ENCODE assay signal across 10 mouse cellular contexts in the genomic region with DNA sequence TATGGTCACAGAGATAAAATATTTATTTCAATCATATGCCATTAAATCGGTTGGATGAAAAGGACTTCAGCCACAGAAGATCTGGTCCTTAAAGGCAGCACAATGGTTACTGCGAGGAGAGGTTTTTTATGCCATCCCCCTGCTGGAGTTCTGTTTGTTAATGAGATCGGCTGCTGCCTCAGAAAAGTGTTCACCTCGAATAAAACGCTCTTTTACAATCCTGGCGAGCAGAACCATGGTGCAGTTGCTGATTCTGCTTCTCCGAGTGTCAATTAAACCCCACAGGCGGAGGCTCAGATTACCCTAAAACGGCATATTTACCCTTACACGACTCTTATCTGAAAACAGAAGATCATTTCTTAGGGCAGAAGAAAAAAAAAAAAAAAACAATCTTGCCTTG.
DNase-seq lines count a peak whose midpoint lies in the region; ATAC-seq and TF ChIP-seq lines count a peak whose summit lies in the region.
"Had no signal": no experiment of that assay in that cellular context is flagged by ENCODE, and none has a peak within 500 bp of the region (broad histone marks: within the 10 kb centered on the region; RNA-seq: fewer than 3 reads in every experiment).

No protein-coding gene starts in this region.

- H3K36me3 ChIP-seq in forebrain, embryonic 14.5 days (ENCODE audit: control insufficient read depth, insufficient read depth, low read length) = no peaks in the 10 kb centered on the region
- no peaks in the 10 kb centered on the region for H3K36me3 ChIP-seq in forebrain, embryonic 15.5 days
- no peaks in the 10 kb centered on the region for H3K36me3 ChIP-seq in lung, embryonic 15.5 days
- no peaks in the 10 kb centered on the region for H3K36me3 ChIP-seq in lung, postnatal 0 days (ENCODE audit: insufficient read depth, low read length)
- no peaks in the 10 kb centered on the region for H3K36me3 ChIP-seq in hindbrain, embryonic 16.5 days (ENCODE audit: control insufficient read depth, insufficient read depth, low read length)
- no peaks in the 10 kb centered on the region for H3K36me3 ChIP-seq in neural tube, embryonic 15.5 days

- H3K9me3 ChIP-seq in forebrain, embryonic 14.5 days (replicated peaks; ENCODE audit: control insufficient read depth, low read length) = no peaks in the 10 kb centered on the region
- no peaks in the 10 kb centered on the region for H3K9me3 ChIP-seq in forebrain, embryonic 15.5 days
- no peaks in the 10 kb centered on the region for H3K9me3 ChIP-seq in lung, embryonic 15.5 days
- no peaks in the 10 kb centered on the region for H3K9me3 ChIP-seq in lung, postnatal 0 days (ENCODE audit: low read length)
- peaks cover 3% of the 10 kb centered on the region; the same call in 1 of the 2 replicates for H3K9me3 ChIP-seq in hindbrain, embryonic 16.5 days (ENCODE audit: control insufficient read depth, low read length)
- H3K9me3 ChIP-seq in neural tube, embryonic 15.5 days (replicated peaks) = no peaks in the 10 kb centered on the region

- peak; percentile 56 for DNase-seq in forebrain, embryonic 14.5 days (ENCODE audit: low spot score)
- no peak for DNase-seq in lung, postnatal 0 days (ENCODE audit: low spot score)
- DNase-seq in cerebellum, adult 8-10 months = no peak
- DNase-seq: adrenal gland, postnatal 25 days; gastrocnemius, postnatal 10 days had no signal

- H3K27ac ChIP-seq in forebrain, embryonic 14.5 days (ENCODE audit: low read depth, low read length) = no peak overlapping the region
- no peak overlapping the region for H3K27ac ChIP-seq in forebrain, embryonic 15.5 days (replicated peaks)
- no peak overlapping the region for H3K27ac ChIP-seq in lung, embryonic 15.5 days
- no peak overlapping the region for H3K27ac ChIP-seq in lung, postnatal 0 days (ENCODE audit: low read length)
- no peak overlapping the region for H3K27ac ChIP-seq in hindbrain, embryonic 16.5 days (ENCODE audit: low read depth, low read length)
- H3K27ac ChIP-seq in neural tube, embryonic 15.5 days (replicated peaks) = peak overlapping the region; percentile 18; the same call in 1 of the 2 replicates
- H3K27ac ChIP-seq: liver, embryonic 14.5 days had no signal

- peaks cover 22% of the 10 kb centered on the region for H3K4me1 ChIP-seq in forebrain, embryonic 14.5 days (ENCODE audit: control insufficient read depth, insufficient read depth, low read length)
- peaks cover 19% of the 10 kb centered on the region for H3K4me1 ChIP-seq in forebrain, embryonic 15.5 days
- H3K4me1 ChIP-seq in lung, embryonic 15.5 days = peaks cover 13% of the 10 kb centered on the region; the same call in 1 of the 2 replicates
- no peaks in the 10 kb centered on the region for H3K4me1 ChIP-seq in lung, postnatal 0 days (ENCODE audit: insufficient read depth, low read depth, low read length)
- H3K4me1 ChIP-seq in hindbrain, embryonic 16.5 days (ENCODE audit: control insufficient read depth, insufficient read depth, low read depth, low read length) = peaks cover 11% of the 10 kb centered on the region
- H3K4me1 ChIP-seq in neural tube, embryonic 15.5 days = peaks cover 31% of the 10 kb centered on the region

- no peak for TF ChIP-seq EP300 in lung, postnatal 0 days (IDR thresholded peaks at IDR 0.05)

- 6% methylated on average over 10 of the region's 10 CpGs for WGBS in forebrain, embryonic 14.5 days
- WGBS in forebrain, embryonic 15.5 days = 3% methylated on average over 10 of the region's 10 CpGs
- WGBS in lung, embryonic 15.5 days = 20% methylated on average over 10 of the region's 10 CpGs
- 30% methylated on average over 10 of the region's 10 CpGs for WGBS in lung, postnatal 0 days
- WGBS in hindbrain, embryonic 16.5 days = 13% methylated on average over 10 of the region's 10 CpGs
- 8% methylated on average over 10 of the region's 10 CpGs for WGBS in neural tube, embryonic 15.5 days

- ATAC-seq in forebrain, embryonic 14.5 days = 0 out of 2 replicates have a peak, but pooled peaks have one; percentile 24
- ATAC-seq in forebrain, embryonic 15.5 days (replicated peaks) = no peak
- ATAC-seq in lung, embryonic 15.5 days (ENCODE audit: borderline replicate concordance, extremely low read depth, low FRiP score, low TSS enrichment) = no peak
- ATAC-seq in lung, postnatal 0 days = no peak
- ATAC-seq in hindbrain, embryonic 16.5 days = no peak
- no peak for ATAC-seq in neural tube, embryonic 15.5 days (ENCODE audit: low FRiP score)

- no peak overlapping the region for H3K4me3 ChIP-seq in forebrain, embryonic 14.5 days (ENCODE audit: low read depth, low read length)
- H3K4me3 ChIP-seq in forebrain, embryonic 15.5 days = no peak overlapping the region
- H3K4me3 ChIP-seq in lung, embryonic 15.5 days = no peak overlapping the region
- H3K4me3 ChIP-seq in lung, postnatal 0 days (ENCODE audit: low read depth, low read length) = no peak overlapping the region
- no peak overlapping the region for H3K4me3 ChIP-seq in hindbrain, embryonic 16.5 days (ENCODE audit: low read length)
- H3K4me3 ChIP-seq in neural tube, embryonic 15.5 days (replicated peaks) = no peak overlapping the region

- H3K27me3 ChIP-seq in forebrain, embryonic 14.5 days (replicated peaks; ENCODE audit: control insufficient read depth, insufficient read depth, low read length) = no peaks in the 10 kb centered on the region
- no peaks in the 10 kb centered on the region for H3K27me3 ChIP-seq in forebrain, embryonic 15.5 days
- no peaks in the 10 kb centered on the region for H3K27me3 ChIP-seq in lung, embryonic 15.5 days
- no peaks in the 10 kb centered on the region for H3K27me3 ChIP-seq in lung, postnatal 0 days (replicated peaks; ENCODE audit: insufficient read depth, low read length)
- no peaks in the 10 kb centered on the region for H3K27me3 ChIP-seq in hindbrain, embryonic 16.5 days (replicated peaks; ENCODE audit: control insufficient read depth, insufficient read depth, low read length)
- no peaks in the 10 kb centered on the region for H3K27me3 ChIP-seq in neural tube, embryonic 15.5 days (replicated peaks)

- H3K4me2 ChIP-seq in forebrain, embryonic 14.5 days (ENCODE audit: low read length) = peak overlapping the region; percentile 12; the same call in 1 of the 2 replicates
- H3K4me2 ChIP-seq in forebrain, embryonic 15.5 days (replicated peaks) = no peak overlapping the region
- 0 out of 2 replicates have a peak overlapping the region, but pooled peaks have one; percentile 3 for H3K4me2 ChIP-seq in lung, embryonic 15.5 days
- no peak overlapping the region for H3K4me2 ChIP-seq in lung, postnatal 0 days (replicated peaks; ENCODE audit: low read depth, low read length)
- peak overlapping the region; percentile 15 for H3K4me2 ChIP-seq in hindbrain, embryonic 16.5 days (ENCODE audit: low read length)
- H3K4me2 ChIP-seq in neural tube, embryonic 15.5 days = no peak overlapping the region

- no peak overlapping the region for H3K9ac ChIP-seq in forebrain, embryonic 14.5 days (ENCODE audit: low read length)
- no peak overlapping the region for H3K9ac ChIP-seq in forebrain, embryonic 15.5 days (replicated peaks)
- H3K9ac ChIP-seq in lung, embryonic 15.5 days = no peak overlapping the region
- no peak overlapping the region for H3K9ac ChIP-seq in lung, postnatal 0 days (replicated peaks; ENCODE audit: low read depth)
- H3K9ac ChIP-seq in hindbrain, embryonic 16.5 days (ENCODE audit: low read depth, low read length) = no peak overlapping the region
- H3K9ac ChIP-seq in neural tube, embryonic 15.5 days (replicated peaks) = no peak overlapping the region
- H3K9ac ChIP-seq: liver, embryonic 14.5 days had no signal

- TF ChIP-seq CTCF in lung, postnatal 0 days (IDR thresholded peaks at IDR 0.05) = no peak

Comparison
In these comparisons a context has a peak if more than half of its experiments do, and no peak if none do; other contexts are left out.
1. H3K4me2 ChIP-seq: peak in forebrain, embryonic 14.5 days (single experiment), lung, embryonic 15.5 days (single experiment) and hindbrain, embryonic 16.5 days (single experiment); none in forebrain, embryonic 15.5 days (single experiment), lung, postnatal 0 days (single experiment) and neural tube, embryonic 15.5 days (single experiment).